Mouse (Mus musculus) gastrocnemius, postnatal 4 days (tissue): ENCODE results near the gene Slc7a11. TPM values are rescaled to one million over a fixed set of nuclear protein-coding genes. Genes with fewer than 3 reads are reported as not detected.
A peak's percentile ranks its signal among the peaks of the same experiment; 100 is the strongest.
"Not testable (repeated sequence)": the region's sequence is repeated elsewhere in the genome, so short reads cannot be mapped to it uniquely, and the experiment has no call there.

Experiments used
- DNase-seq, 2 experiments: peaks; one replicate each; pipeline ENCODE4 v3.0.0; 2021 to 2022; ENCODE audit warnings: low spot score in 2 of 2, mixed read lengths in 2 of 2
- long read RNA-seq, 2 experiments: library from polyadenylated mRNA; stranded (forward); transcript quantifications; one replicate each; pipeline ENCODE4 v2.0.0; 2021
- total RNA-seq, 2 experiments: library from RNA; stranded (reverse); gene quantifications; 2 replicates each; pipeline ENCODE4 v1.2.3; 2021

The Slc7a11 gene
- total RNA-seq = under 1 TPM; 0.37 to 0.39 TPM
- long read RNA-seq, experiment 1, full-length matches to known transcripts = 1 of 1 reads
- long read RNA-seq, experiment 1, partial matches to known transcripts = 0 of 1 reads
- long read RNA-seq, experiment 1, other reads (novel, unspliced or antisense) = 0 of 1 reads
- long read RNA-seq, experiment 2 = 0 reads

DNA sequence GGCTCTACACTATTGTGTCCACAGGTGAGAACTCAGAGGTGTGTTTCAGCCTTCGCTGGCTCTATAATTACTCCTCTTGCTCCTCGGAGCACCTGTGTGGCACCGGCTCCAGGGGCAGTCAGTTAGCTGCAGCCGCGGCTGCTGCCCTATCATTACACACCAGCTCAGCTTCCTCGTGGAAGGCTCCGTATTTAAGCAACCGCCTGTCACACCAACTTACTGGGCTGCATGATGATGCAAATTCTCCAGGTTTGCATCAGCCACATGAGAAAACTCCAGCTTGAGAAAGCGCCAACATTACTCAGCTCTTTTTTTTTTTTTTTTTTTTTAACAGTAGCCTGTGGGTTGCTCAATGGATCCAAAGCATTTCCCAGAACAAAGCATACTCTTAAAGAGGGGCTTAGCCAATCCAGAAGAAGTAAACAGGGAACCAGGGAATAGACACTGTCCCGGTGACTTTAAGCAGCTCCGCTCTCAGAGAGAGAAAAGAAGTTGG lies at the start of gene Slc7a11:
Gene Slc7a11, minus strand, starts transcription at position 194 of the 496 bp plus-strand sequence.
- DNase-seq = peak in 1 of 2 experiments; percentile 14

DNA sequence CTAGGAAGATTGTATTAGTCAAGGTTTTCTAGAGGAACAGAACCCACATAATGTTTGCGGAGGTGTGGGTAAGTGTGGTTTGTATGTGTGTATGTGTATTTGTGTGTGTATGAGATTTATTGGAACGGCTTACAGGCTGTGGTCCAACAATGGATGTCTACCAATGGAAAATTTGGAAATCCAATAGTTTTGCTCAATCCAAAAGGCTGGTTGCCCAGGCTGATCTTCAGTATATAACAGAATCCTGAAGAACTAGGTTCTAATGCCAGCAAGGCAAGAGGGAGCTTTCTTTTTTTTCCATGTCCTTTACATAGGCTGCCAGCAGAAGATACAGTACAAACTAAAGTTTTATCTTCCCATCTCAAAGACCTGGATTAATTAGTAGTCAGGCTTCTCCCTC lies 48.3 kb upstream of the Slc7a11 start:
- no peak for DNase-seq

DNA sequence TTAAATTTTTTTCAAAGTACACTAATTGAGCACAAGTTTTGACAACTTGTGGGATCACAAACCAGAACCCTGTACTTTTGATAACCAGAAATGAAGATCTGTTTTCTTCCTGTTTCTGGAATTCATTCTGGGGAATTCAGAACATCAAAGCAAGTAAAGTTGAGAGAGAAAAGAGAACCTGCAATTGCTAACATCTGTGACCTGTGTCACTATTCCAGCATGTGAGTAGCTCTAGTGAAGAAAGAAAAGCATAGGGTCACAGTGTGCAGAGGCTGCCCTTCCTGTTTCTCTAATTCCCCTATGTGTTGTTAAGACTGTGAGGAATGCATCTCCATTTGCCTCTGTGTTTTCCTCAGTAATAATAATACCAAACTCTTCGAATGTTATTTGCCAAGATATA lies 40.7 kb upstream of the Slc7a11 start:
- DNase-seq = no peak

DNA sequence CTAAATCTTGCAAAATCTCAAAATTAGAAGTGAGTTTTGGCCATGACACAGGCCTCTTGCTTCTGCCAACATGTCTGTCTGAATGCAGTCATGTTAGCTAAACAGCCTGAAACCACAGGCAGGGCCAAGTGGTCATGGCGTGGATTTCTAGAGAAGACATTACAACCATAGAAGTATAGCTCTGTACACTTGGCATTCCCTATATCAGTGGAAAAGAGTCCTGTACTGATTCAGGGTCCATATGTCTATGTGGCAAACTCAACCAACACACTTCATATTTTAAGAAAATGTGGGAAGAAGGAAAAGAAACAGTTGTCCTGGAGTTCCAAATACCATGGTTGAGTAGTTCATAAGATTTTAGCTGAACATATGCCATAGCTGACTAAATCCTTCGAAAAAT lies 18.8 kb upstream of the Slc7a11 start:
- no peak for DNase-seq

DNA sequence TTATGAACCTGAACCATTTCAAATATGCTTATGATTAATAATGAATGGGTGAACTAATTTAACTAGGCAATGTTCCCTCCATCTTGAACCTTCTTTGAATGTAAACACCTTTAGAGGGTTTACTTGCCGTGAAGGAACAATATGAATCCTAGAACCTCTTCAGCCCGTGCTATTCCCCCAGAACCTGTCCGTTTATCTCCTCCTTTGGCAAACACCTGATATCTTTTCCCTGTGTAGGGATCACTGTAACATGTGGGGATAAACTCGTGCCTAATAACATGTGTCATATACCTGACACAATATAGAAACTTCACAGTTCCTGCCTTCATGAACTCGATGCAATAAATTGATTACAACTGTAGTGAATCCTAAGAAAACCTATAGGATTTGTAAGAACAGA lies 13.7 kb upstream of the Slc7a11 start:
- no peak for DNase-seq

DNA sequence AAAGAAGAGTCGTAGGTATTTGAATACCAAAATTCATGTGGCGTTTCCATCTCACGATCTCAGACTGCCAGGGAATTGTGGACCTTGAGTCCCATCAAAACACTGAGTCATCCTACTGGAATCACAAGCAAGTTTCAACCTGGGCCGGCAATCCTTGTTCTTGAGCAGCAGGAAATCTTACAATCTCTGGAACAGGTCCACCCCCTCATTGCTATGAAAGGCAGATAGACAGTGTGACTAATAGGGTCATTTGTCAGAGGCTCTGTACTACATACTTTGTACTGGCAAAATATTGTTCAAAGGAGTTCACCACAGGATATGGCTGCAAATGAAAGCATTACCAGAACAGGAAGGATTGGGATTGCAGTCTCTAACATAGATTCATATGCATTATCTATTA lies 13.2 kb upstream of the Slc7a11 start:
- no peak for DNase-seq

DNA sequence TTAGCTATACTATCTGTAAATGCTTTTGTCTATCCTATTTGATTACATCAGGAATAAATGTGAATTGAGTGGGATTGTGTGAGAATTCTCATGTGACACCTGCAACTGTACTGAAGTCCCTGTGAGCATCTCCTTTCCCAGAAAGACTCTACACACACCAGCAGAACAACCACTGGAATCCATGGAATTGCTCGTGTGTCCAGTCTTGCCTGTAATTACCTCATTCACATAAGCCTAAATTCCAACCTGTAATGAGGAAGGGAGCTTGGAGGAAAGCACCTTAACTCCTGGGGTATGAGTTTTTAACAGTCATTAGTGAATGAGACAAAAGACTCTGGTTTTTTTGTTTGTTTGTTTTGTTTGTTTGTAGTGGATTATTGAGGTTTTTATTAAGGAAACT lies 12.6 kb upstream of the Slc7a11 start:
- no peak for DNase-seq

DNA sequence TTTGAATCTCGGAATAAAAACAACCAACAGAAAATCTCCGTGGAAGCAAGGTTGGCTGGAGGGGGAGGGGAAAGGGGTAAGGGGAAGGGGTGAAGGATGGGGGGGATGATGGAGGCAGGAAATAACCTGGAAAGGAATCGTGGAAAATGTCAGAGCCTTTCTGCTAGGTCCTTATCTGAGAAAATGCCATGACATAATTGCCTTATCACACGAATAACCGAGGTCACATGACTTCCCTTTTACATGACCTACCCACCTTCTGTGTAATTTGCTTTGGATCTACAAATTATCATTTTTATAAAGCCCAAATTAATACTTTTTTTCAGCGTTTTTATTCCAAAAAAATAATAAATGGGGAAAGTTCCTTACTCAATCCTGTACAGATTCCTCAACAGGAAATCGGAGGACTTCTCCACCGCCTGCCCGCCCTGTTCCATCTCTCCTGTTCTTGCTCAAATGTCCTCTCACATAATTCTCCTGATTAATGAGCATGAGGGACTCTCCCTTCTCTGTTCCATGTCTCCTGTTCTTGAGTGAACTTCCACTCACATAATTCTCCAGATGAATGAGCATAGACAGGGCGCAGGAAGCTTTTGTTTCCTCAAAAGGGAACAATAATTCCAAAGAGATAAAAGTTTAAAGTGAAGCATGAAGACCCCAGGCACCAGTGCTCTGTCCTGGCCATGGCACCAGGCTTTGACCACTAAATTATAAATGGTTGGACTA lies 1.8 kb upstream of the Slc7a11 start:
- DNase-seq = no peak

DNA sequence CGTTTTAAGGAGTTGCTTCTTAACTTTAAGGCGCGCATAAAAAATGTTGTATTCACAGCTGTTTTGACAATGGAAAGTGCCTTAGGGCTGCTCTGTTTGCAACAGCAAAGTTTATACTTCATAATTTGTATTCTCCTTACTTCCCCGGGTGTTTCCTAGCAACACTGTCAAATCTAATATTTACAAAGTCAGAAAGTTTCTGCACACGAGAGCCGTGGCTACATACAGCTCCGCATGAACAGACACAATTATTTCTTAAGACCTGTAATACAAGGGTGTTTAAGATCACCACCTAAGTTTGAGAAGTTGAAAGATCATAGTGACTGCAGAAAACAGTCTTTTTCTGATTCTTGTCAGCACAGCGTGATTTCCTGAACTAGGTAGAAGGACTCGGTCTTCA lies 528 bp upstream of the Slc7a11 start:
- DNase-seq = no peak

DNA sequence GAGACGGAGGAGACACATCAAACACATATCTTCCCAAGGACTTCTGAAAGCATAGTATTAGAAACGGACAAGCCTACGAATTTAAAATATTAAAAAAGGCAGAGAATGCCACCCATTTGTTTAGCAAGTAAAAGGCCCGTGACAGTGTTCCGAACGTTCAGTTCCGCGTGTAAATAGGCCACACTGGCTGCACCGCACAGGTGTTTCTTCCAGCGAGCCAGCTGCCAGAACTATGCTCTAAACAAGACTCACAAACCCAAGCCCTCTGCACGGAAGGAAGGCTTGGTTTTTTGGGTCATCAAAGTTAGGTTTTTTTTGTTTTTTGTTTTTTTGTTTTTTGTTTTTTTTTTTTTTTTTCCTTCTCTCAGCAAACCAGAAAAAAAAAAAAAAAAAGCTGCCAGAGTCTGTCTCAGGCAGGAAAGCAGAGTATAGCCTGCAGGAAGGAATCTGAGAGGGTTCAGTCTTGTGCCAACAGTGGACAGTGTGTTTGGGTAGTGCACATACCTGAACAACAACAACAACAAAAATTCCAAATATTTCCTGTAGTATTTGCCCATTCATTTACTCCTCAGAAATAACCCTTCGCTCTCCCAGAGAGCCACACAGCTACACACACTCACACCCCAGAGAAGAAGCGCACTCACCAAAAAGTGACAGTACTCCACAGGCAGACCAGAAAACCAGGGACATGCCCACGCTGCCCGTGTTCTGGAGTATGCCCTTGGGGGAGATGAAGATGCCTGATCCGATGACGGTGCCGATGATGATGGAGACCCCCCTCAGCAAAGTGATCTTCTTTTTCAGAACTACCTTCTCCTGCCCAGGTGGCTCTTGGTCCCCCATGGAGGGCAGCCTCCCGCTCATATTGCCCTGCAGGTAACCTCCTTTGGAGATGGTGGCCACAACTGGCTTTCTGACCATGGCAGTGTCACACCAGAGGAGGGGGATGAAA lies 797 bp downstream of the Slc7a11 start:
- no peak for DNase-seq

DNA sequence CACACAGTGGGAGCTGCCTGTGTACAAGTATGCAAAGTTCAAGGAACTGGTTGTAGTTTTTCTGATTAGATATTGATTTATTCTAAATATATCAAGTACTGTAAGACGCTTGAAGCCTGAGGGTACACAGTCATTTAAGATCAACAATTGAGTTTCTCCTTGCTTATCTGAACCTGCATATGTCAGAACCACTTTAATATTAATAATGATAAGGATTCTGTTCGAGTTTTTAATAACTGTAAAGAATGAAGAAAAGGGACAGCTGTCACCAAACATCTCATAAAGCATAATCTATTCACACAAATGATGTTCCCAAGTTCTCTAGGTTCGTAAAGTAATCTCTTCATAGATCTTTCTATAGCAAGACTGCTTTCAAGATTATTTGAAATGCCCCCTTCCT lies 2.1 kb downstream of the Slc7a11 start:
- no peak for DNase-seq

DNA sequence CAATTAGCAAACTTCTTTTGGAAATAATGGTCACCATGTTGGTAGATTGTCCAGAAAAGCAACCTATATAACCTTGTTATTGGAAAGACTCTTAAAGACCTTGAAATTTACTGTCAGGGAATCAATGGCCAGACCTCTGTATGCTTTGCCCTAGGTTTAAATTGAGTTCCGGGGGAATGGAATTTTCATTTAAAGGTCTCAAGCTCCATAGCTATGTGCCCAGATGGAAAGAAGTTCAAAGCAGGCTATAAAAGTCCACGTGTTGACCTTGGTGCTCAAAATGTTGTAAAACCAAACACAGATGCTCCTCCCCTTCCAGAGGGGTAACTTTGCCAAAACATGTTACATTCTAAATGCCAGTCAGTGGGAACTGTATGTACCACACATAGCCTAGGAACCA lies 3.0 kb downstream of the Slc7a11 start:
- no peak for DNase-seq

DNA sequence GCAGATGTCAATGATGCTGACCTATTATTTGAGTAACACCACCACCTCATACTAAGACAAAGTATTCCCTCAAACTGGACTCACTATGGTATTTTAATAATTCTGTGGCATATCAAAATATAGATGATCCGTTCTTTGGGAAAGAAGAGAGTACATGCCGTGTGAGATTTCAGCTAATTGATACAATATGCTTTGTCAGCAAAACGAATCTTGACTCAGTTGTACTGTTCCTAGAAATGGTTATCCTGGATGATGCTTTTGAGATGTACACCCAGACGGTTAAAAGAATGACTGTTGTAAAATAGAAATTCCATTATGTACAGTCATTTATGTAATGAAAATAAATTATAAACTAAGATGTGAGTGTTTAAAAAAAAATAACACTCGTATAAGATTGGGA lies 4.0 kb downstream of the Slc7a11 start:
- no peak for DNase-seq

DNA sequence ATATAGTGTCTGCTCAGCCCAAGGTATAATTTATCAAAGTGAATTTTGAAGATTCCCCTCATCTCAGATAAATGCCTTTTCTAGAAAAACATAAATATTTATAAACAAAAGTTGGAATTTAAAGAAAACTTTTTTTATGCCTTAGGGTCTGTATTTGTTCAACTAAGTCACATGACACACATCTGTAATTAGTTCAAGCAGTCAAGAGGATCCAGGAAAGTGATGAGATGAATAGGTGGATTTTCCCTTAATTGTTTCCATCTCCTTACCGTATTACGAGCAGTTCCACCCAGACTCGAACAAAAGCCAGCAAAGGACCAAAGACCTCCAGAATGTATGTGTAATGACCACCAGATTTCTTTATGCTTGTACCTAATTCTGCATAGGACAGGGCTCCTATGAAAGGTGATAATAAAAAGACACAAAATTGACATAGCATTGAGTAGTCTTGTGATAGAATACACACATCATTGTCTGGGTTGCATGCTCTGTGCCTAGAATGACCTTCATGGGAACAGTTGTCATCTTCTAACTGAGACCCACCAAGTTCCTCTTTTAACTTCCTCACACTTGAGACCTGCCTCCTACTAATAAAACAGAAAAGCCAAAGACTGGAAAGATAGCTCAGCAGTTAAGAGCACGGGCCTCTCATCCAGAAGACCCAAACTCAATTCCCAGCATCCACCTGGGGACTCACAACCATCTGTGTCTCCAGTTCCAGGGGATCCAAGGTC lies 4.7 kb downstream of the Slc7a11 start:
- DNase-seq = no peak

DNA sequence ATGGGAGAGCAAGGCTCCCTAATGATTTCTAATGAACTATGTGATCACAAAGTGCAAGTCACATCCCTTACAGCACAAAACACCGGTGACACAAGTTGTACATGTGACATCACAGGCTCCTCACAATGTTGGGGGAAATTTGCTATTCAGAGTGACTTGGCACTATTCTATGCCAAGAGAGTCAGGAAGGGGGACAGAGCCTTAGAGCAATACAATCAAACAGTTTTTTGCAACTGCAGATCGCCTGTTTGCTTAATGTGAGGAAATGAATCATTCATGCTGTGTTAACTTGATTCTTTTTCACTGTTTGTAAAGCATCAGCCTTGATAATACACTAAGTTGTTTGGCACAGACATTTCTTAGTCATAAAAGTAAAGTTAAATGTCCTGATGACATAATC lies 5.3 kb downstream of the Slc7a11 start:
- not testable (repeated sequence) for DNase-seq

DNA sequence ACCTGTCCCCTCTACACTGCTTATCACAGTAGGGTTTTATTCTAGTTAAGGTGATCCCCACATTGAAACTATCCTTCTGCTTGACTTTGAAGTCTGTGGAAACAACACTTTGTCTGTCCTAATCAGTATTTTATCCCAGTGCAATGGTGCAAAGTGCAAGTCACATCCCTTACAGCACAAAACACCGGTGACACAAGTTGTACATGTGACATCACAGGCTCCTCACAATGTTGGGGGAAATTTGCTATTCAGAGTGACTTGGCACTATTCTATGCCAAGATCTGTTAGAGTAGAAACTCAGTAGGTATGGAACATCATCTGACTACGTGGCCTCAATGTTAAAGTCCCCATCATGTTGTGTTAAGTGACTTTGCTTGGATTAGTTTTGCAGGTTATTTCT lies 7.0 kb downstream of the Slc7a11 start:
- DNase-seq = not testable (repeated sequence)

DNA sequence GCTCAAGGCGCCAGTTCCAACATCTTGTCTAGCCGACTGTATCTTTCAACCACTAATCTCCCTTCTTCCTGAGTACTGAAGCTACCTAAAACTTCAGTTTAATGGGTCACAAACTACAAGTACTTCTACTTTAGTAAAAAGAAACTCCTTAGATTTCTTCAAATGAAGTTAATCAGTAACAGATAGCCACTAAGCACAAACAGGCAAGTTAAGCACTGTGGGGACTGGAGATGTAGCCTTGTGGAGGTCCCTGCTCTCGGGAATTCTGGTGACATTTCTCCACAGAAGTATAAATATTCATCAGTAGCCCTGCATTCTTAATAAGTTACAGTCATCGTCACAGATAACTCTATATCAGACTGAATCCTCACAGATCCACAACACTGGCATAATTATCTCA lies 9.6 kb downstream of the Slc7a11 start:
- no peak for DNase-seq

DNA sequence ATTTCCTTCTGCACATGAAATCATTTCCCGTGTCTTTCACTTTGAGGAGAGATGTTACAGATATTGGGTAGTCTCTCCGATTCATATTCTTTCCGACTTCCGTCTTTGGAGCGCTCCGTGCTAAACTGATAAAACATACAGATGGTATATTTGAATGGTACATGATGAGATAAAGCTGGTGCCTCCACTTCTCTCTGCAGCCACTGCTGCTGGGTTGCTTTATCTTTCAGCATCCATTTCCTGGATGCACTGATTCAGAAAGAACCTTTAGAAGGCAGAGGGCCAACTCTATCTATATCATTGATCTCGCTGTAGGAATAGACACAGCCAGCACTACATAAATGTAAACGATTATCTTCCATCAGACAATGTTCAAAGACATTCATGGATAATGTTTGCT lies 12.6 kb downstream of the Slc7a11 start:
- no peak for DNase-seq

DNA sequence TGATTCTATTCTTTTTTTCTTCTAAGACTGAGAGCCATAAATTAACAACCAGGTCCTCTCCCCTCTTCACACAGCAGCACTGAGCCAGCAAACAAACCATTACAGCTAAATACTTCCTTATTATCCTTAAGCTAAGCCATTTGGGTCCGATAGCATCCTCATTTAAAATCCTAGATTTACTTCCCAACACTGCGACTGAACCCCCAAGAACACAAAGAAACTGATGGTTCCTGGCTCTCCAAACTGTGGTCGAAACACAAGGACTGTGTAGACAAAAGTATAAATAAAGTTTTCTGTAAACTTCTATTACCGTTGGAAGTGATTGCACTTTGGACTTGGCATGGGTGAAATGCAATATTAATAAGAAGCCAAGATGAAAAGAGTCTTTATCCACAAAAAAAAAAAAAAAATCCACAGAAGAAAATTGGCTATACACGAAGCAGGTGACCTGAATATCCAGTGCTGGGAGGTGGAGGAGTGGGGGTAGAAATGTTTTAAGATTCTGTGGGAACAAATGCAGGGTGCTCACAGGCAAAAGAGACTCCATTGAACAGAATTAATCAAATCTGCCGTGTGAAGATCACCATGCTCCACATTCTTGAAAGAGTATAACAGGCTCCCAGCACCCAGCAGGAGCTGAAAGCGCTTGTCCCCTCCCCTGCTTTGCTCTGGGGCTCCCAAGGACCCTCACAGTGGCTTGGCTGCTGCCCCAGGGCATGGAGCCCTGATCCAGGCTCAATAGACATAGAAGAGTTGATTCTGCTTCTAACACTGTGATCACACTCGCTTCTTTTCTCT lies 21.7 kb downstream of the Slc7a11 start:
- DNase-seq = no peak

DNA sequence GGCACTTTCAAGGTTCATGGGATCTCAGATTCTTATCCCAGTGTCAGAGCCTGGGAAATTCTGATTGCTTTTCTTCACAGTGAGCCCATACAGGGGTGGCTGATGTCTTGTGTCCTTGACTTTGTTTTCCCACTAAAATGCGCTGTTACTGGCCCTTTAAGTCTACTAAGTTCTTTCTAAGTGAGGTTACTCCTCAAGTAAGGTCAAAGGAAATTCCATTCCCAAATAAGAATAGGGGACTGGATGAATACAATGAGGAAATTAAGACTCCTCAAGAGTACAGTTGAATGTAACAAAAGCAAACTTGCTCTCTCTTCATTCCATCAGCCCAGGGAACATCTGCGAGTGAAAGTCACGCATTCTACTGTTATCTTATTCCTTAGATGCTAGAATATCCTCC lies 24.3 kb downstream of the Slc7a11 start:
- DNase-seq = no peak
